Mouse (Mus musculus): ENCODE results near the gene Ttll5.

Ttll5 gene

GRCm38 (mm10) chr12:86049813-86050212 lies 225.4 kb downstream of the Ttll5 start:
- DNase-seq (ENCODE audit: low read depth, low spot score) = no peak

- no peak for DNase-seq (ENCODE audit: low read depth, low spot score)
Measured at GRCm38 (mm10) chr12:86051477-86051876, 227.0 kb downstream of the Ttll5 start.

- no peak for DNase-seq (ENCODE audit: low read depth, low spot score)
Measured at GRCm38 (mm10) chr12:86055306-86055705, 230.8 kb downstream of the Ttll5 start.

GRCm38 (mm10) chr12:86056976-86057375 lies 232.5 kb downstream of the Ttll5 start:
- DNase-seq (ENCODE audit: low read depth, low spot score) = no peak

GRCm38 (mm10) chr12:86057516-86057915 lies 233.1 kb downstream of the Ttll5 start:
- DNase-seq (ENCODE audit: low read depth, low spot score) = no peak

- DNase-seq (ENCODE audit: low read depth, low spot score) = no peak
Measured at GRCm38 (mm10) chr12:86059341-86059740, 234.9 kb downstream of the Ttll5 start.

GRCm38 (mm10) chr12:86064796-86065195 lies 240.3 kb downstream of the Ttll5 start:
- no peak for DNase-seq (ENCODE audit: low read depth, low spot score)

GRCm38 (mm10) chr12:86071432-86071831 lies 247.0 kb downstream of the Ttll5 start:
- no peak for DNase-seq (ENCODE audit: low read depth, low spot score)

GRCm38 (mm10) chr12:86074681-86075080 lies 250.2 kb downstream of the Ttll5 start:
- DNase-seq (ENCODE audit: low read depth, low spot score) = no peak

GRCm38 (mm10) chr12:86075358-86075757 lies 250.9 kb downstream of the Ttll5 start:
- DNase-seq (ENCODE audit: low read depth, low spot score) = no peak

GRCm38 (mm10) chr12:86076321-86076901 lies 252.0 kb downstream of the Ttll5 start:
- DNase-seq (ENCODE audit: low read depth, low spot score) = no peak

- DNase-seq (ENCODE audit: low read depth, low spot score) = no peak
Measured at GRCm38 (mm10) chr12:86077322-86077721, 252.9 kb downstream of the Ttll5 start.

GRCm38 (mm10) chr12:86077736-86078135 lies 253.3 kb downstream of the Ttll5 start:
- no peak for DNase-seq (ENCODE audit: low read depth, low spot score)

- no peak for DNase-seq (ENCODE audit: low read depth, low spot score)
Measured at GRCm38 (mm10) chr12:86078176-86078552, 253.7 kb downstream of the Ttll5 start.

GRCm38 (mm10) chr12:86078553-86079201 lies 254.2 kb downstream of the Ttll5 start, which contains the start of gene Tgfb3:
Tgfb3 (minus strand) TSS chr12:86079041.
- no peak for DNase-seq (ENCODE audit: low read depth, low spot score)

- DNase-seq (ENCODE audit: low read depth, low spot score) = no peak
Measured at GRCm38 (mm10) chr12:86079202-86079667, 254.8 kb downstream of the Ttll5 start.

GRCm38 (mm10) chr12:86082481-86083012 lies 258.1 kb downstream of the Ttll5 start, which contains the start of gene Ift43:
Ift43 (plus strand) TSS chr12:86082541.
- no peak for DNase-seq (ENCODE audit: low read depth, low spot score)

- no peak for DNase-seq (ENCODE audit: low read depth, low spot score)
Measured at GRCm38 (mm10) chr12:86085873-86086272, 261.4 kb downstream of the Ttll5 start.

- no peak for DNase-seq (ENCODE audit: low read depth, low spot score)
Measured at GRCm38 (mm10) chr12:86086550-86086949, 262.1 kb downstream of the Ttll5 start.

- DNase-seq (ENCODE audit: low read depth, low spot score) = no peak
Measured at GRCm38 (mm10) chr12:86088042-86088441, 263.6 kb downstream of the Ttll5 start.

- DNase-seq (ENCODE audit: low read depth, low spot score) = no peak
Measured at GRCm38 (mm10) chr12:86090764-86091163, 266.3 kb downstream of the Ttll5 start.

- no peak for DNase-seq (ENCODE audit: low read depth, low spot score)
Measured at GRCm38 (mm10) chr12:86091601-86092132, 267.2 kb downstream of the Ttll5 start.

GRCm38 (mm10) chr12:86094075-86094474 lies 269.6 kb downstream of the Ttll5 start:
- no peak for DNase-seq (ENCODE audit: low read depth, low spot score)
